Mouse (Mus musculus): ENCODE data around the gene Klf13.
A peak's percentile ranks its signal among the peaks of the same experiment; 100 is the strongest.

- TF ChIP-seq POLR2A (IDR thresholded peaks at IDR 0.05; ENCODE audit: insufficient read length, low read depth) (peak; percentile 76), POLR2AphosphoS2 (IDR thresholded peaks at IDR 0.05; ENCODE audit: insufficient read length, low read depth) (peak; percentile 83), CEBPB (IDR thresholded peaks at IDR 0.05; ENCODE audit: insufficient read depth, poor library complexity, severe bottlenecking) (no peak)
Measured at GRCm38 (mm10) chr7:63938914-63939396, at the start of gene Klf13.

All from myocyte (in vitro differentiated cells).